Mouse (Mus musculus): ENCODE results near the gene Adamts17.

GRCm38 (mm10) chr7:66892096-66892495, 52.6 kb downstream of the Adamts17 start:
- TF ChIP-seq GATA1 (IDR thresholded peaks at IDR 0.05; ENCODE audit: low read length) (no peak), TAL1 (IDR thresholded peaks at IDR 0.05; ENCODE audit: low read length) (no peak)
